Mouse (Mus musculus) frontal cortex, postnatal 10 days (tissue): ENCODE results near the gene Tatdn2.
"Not testable (repeated sequence)": the region's sequence is repeated elsewhere in the genome, so short reads cannot be mapped to it uniquely, and the experiment has no call there.

Source experiments
- DNase-seq, 2 experiments: peaks; one replicate each; pipeline ENCODE4 v3.0.0; 2022; ENCODE audit warnings: low spot score in 2 of 2, mixed read lengths in 1 of 2

Tatdn2 gene

DNA sequence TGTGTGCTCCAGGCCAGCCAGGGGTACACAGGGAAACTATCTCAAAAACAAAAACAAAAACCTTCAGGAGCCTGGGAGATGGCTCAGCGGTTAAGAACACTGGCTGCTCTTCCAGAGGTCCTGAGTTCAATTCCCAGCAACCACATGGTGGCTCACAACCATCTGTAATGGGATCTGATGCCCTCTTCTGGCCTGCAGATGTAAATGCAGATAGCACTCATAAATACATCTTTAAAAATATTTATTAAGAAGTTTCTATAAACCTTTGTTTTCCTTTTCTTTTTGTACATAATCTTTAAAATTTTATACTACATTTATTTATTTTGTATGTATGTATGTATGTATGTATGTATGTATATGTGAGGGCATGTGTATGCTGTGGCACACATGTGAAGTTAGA is 24.8 kb upstream of the Tatdn2 start:
- not testable (repeated sequence) for DNase-seq

DNA sequence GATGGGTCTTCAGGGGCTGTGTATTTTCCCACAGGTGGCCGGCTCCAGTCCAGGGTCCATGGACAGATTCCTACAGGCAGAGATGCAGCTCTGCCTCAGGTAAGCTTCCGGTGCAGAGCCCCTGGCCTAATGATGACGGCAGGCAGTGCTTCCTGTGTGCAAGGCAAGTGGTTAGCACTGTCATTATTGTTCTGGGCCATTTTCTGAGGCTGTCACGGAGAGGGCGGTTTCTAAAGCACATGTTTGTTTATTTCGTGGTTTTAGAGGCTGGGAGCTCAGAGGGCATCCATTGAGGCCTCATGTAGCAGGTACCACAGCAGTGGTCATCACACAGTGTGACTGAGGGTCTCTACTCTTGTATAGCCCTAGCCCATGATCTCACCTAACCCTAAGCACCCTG is 23.9 kb upstream of the Tatdn2 start:
- no peak for DNase-seq

DNA sequence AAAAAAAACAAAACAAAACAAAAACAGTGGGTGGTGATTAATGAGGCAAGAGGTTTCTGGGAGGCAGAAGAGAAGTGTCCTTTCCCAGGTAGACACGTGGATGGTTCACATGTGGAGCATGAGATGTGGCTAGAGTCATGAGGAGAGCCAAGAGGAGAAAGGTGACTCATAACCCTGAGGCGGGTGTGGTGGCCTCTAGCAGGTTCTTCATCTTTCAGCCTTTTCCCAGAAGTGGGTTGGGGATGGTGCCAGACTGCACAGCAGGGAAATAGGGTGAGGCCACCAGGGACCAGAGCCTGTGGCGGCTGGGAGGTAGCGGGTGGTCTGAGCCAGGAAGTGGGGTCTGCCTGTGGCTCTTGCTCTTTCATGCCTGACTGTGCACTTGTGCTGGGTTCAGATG is 21.6 kb upstream of the Tatdn2 start:
- no peak for DNase-seq

DNA sequence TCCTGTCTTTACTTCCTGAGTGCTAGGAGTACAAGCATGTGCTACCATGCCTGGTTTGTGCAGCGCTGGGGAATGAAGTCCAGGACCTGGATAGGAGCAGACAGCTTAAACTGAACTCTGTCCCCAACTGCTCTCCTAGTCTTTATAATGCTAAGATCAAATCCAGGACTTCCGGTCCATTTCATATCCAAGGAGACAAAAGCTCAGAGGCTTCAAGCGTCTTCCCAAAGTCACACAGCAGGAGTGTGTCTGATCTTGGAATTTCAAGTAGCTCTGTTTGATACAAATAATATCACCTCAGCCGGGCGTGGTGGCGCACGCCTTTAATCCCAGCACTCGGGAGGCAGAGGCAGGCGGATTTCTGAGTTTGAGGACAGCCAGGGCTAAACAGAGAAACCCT is 20.9 kb upstream of the Tatdn2 start:
- no peak for DNase-seq

DNA sequence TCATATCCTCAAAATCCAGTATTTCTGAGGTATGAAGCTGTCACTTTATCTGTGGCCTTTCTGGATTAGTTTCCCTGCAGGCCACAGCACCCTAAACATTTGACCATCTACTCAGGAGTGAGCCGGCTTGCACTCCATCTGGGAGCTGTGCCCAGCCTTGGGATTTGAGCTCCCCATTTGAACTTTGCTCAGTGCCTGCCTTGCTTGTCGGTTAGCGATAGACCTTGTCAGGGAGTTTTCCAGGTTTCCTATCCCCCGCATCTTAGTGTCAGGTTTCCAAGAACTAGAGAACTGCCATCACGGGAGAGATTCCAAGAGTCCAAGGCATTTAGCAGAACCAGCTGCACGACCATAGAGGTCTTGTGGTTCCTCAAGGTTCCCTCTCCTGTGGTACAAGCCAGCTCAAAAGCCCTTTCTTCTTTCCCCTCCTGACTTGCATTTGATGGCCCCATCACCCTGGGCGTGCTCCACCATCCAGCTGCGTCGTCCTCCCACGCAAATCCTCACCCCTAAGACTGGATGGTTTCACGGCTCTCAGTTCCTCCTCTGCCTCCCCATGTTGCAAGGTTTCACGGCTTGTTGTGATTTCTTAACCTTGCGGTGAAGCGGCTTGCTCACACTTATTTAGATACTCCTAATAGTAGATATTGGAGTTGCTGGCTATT is 19.6 kb upstream of the Tatdn2 start:
- no peak for DNase-seq

DNA sequence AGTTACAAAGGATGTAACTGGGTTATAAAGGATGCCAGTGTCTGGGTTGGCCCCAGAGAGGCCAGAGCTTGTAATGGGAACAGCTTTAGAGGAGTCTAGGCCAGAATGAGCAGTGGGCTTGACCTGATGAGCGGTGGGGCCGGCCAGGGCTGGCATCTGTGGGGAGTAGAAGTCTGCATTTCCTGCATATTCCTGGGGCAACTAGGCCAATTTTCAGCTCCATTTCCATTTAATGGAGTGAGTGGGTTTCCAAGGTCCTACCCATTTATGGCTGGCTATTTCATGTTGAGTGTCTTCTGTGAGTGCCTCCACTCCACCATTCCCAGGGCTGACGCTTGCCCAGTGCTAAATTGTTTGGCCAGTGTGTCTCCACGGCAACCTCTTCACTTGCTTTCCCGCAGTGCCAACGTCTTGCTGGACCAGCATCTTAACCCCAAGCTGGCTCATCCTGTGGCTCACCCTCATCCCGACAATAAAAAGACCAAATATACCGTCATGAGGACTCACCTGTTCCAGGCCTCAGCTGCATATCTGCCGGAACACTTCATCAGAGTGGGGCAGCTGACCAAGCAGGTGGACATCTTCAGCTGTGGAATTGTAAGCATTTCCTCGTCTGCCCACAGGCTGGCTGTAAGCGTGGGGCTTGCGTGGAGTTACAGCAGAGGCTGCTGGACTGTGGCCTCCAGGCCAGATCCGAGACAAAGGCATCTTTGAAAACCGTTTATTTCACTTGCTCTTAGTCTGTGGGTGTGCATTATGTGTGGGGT is 18.4 kb upstream of the Tatdn2 start:
- DNase-seq, result peak in 1 of 2 experiments; percentile 38

DNA sequence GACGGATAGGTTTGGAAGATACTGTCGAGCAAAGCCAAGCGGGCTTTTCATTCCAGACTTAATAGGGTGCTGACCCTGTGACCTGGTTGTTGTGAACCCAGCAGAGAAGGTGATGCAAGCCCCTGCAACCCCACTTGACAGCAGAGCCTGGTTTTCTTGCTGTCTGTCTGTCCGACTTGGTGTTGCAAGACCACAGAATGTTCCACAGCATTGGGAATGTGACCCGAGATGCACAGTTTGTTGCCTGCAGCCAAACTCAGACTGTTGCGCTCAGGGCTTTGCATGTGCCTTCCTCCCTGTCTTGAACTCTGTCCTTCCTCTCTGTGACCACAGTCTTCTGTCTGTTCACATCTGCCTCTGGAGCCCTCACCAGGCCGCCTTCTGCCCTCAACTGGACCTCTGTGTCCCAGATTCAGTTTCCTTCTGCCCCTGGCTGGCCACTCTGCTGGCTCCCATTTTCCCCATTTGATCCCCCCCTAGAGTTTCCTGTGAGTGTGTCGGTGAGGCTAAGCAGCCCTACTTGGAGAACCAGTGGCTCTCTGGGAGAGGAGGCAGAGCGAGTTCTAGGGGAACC is 16.8 kb upstream of the Tatdn2 start:
- no peak for DNase-seq

DNA sequence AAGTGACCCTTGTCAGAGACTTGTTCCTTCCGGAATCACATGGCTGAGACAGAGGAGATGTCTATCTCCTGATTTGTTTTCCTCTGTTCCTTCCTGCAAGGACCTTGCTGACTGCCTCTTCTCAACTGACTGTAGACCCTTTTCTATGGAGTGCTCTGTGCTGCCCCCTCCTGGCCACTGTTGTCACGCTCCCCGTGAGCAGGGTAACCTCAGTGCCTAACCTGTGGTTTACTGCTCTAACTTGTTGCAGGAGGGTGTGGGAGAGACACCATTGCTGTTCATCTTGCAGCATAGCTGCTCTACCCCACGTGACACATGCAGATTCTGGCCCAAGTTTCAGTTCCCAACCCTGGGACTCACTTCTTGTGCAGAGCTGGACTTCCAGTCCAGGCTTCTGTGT is 15.6 kb upstream of the Tatdn2 start:
- peak; percentile 62 to 68 for DNase-seq

DNA sequence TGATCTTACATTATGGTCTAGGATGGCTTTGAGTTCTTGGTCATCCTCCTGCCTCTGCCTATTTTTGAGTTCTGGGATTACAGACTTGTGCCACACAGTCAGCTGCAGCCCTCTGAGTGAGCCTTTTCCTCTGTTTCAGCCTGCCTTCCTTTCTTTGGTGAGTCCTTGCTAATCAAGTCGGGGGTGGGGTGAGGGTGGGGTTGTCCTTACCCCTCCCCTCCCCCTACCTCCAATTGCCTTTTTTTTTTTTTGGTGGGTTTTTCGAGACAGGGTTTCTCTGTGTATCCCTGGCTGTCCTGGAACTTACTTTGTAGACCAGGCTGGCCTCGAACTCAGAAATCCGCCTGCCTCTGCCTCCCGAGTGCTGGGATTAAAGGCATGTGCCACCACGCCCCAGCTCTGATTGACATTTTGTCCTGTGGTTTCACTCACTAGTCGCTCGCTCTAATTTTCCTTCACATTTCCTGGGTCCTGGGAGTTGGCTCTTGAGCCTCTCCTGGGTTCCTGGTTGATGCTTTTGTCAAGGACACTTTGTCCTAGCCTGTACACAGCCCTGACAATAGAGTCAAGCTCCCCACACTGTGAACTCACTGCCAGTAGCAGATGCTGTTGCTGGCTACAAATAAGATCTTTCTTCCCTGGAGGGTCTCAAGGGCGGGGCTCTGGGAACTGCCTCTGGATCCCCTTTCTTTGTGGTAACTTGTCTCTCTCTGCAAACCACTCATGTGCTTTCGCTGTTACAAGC is 13.6 kb upstream of the Tatdn2 start:
- DNase-seq, result no peak

DNA sequence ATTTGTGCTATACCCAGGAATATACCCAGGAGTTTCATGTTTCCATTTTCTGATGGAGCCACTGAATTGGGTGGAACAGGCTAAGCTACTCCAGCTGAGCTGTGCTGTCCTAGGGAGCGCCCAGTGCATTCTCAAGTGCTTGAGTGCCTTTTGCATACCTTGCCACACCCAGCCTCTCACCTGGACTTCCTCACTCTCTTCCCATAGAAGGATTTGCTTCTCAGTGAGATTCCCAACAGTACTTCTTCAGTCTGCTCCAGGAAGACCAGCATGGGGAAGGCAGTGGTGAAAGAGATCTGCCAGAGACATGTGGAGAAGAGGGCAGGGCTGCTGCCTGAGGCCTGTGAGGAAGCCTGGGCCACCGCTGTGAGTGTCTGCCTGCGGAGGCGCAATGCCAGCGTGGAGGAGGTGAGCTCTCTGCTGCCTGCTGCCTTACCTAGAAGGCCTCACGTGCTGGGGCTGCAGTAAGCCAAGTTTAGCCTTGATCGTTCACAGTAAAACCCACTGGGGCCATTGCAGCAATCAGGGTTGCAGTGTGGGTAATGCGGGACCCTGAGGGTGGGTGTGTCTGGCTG is 10.2 kb upstream of the Tatdn2 start:
- DNase-seq, result no peak

DNA sequence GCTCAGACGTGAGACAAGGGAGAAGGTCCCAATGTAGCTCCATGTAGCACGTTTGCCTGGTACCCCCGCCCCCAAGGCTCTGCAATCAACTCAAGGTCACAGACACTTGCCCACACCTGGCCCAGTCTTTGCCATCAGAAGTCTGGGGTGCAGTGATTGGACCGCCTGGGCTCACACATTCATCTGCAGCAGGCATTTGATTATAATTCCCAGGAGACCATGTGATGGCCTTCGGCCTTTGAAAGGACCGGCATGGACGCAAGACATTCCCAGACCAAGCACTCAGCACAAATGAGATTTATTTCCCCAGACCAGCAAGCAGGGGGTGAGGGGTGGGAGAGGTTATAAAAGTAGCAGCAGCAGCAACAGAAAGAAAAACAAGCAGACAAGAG is 6.8 kb upstream of the Tatdn2 start:
- DNase-seq, result no peak

DNA sequence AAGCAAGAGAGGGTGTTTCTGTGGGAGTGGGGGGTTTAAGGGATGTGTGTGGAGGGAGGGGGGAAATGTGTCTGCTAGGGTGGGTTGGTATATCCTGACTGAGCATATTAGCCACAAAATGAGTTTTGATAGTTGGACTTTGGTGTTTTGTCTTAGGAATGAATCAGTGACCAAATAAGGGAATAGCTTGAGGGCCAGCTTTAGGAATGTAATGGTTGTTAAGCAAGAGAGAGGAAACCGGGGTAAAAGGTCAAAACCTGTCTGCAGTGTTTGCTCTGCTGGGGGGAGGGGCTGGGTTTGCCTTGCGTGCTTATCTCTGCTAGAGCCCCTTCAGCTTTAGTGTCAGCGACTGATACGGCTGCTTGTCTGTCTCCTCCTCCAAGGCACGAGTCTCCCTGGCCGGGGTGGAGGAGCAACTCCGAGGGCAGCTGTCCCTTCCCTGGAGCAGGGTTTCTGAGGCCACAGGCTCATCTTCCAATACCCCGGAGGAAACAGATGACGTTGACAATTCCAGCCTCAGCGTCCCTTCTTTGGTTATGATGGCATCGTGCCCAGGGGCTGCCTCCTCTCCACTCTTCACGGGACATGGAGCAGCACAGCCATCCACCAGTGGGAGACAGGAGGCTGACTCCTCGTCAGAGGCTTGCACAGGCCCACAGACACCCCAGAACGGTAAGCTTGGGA is 6.3 kb upstream of the Tatdn2 start:
- DNase-seq, result no peak

DNA sequence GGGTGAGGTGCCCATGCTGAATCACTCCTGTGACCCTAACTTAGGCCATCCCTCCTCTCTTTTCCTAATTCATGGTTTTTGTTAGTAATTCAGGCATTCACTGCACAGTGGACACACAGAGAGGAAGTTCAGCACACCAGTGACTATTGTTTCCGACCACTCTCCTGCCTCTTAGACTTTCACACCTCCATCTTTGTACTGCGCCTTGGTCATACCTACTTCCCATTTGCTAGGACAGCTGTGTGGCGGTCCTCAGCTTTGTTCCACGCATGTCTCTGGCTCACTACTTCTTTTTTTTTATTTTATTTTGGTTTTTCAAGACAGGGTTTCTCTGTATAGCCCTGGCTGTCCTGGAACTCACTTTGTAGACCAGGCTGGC is 5.8 kb upstream of the Tatdn2 start:
- no peak for DNase-seq

DNA sequence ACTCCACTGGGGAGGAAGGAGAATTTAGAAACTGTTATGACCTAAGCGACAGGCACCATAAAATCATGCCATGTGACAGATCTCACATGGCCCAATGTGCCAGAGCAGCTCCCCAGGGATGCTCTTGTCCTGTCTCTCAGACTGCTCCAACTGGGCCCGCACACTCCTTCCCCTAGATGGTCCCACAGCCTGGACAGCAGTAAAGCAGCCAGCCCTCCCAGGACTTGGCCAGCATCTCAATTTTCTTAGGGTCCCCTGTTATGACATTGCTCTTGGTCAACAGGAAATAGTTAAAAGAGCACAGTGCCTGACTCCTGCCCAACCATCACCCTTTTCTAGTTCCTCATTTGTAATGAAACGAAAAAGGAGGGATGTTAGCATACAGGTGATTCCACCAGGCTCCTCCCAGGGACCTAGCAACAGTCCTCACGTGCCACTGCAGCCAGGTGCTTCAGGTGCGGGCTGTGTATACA is 4.2 kb upstream of the Tatdn2 start:
- no peak for DNase-seq

DNA sequence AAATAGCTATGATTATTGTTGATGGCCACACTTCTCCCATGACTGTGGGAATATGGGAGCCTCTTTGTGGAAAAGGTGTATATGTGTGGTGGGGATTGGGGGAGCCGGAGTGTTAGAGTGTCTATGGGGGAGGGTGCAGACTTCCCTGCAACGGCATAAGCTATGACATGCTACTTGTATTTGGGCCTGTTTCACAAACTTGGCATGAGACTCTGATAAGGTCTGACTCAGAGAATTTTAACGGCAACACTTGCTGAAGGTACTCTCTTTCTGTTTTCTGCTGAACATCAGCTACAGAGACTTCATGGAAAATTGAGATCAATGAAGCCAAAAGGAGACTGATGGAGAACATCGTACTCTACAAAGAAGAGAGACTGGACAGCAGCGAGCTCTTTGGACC is 3.5 kb upstream of the Tatdn2 start:
- DNase-seq, result no peak

DNA sequence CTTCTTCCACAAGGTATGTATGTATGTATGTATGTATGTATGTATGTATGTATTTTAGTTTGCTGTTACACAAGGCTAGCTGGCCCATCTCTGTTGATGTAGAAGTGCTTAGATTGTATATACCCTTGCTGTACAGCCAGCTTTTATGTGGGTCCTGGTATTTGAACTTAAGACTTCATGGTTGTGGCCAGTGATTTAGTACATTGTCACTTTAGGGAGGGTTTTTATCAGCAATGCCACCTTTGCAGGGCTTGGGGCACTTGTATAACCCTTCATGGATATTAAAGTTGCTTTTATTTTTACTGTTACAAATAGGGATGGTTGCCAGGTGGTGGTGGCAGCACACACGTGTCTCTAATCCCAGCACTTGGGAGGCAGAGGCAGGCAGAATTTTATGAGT is 1.6 kb upstream of the Tatdn2 start:
- DNase-seq, result no peak

DNA sequence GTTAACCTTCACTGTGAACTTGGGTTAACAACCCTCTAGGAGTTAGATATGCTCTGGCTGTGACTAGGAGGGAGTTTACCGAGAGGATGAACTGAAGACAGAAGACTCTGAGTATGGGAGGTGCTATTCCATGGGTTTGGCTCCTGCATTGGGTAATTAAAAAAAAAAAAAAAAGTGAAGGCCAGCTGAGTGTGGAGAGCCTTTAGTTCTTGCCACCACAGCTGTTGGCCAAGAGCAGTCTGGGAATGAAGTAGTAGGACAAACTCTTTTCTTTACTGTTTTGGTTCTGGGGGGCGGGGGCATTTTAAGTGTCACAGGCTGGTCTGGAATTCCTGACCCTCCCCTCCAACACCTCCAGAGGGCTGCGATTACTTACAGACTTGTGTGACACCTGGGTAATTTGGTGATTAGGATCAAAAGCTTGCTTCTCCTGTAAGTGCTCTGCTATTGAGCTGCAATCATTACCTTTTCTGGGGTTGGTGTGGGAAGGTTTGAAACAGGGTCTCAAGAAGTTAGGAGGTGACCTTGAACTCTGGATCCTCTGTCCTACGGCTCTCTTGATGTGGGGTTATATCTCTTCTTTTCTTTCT is 989 bp upstream of the Tatdn2 start:
- no peak for DNase-seq

DNA sequence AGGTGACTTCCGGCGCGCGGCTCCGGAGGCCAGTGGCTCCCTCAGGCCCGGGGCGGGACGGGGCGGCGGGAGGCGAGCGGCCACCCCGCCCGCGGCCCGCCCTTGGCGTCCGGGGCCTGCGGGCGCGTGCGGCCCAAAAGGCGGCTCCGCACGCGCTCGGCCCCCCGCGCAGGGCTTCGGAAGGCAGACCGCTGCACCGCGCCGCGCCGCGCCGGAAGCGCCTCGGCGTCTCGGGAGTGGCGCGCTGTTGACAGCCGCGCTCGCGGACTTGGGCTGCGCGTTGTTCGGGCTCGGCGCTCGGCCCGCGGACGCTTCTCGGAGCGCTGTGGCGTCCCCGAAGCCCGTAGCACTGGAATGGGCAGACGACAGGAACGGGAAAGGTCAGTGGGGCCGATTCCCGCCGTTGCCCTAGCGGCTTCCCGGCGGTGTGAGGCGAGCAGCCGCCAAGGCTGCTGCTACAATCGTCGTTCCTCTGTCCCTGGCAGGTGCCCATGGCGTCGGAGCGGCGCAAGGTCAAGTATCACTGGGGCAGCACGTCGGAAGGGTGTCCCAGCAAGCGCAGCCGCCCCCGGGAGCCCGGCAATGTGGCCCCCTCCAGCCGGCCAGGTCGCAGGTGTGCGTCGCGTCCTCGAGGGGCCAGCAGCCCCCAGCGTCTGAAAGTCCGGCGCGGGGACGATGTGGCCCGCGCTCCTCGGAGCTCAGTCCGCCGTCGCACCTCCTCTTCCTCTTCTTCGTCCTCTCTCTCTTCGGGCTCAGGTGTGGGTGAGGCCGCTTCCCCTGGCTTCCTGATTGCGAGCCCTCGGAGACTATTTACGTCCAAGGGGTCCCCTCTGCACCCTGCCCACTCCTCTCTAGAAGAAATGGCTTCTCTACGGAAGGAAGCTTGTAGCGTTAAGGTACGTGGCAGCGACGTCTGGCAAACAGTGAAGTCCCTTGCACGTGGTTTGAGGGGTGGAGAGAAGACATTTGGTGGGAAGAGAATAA is 664 bp downstream of the Tatdn2 start:
- DNase-seq, result peak in 1 of 2 experiments; percentile 40

DNA sequence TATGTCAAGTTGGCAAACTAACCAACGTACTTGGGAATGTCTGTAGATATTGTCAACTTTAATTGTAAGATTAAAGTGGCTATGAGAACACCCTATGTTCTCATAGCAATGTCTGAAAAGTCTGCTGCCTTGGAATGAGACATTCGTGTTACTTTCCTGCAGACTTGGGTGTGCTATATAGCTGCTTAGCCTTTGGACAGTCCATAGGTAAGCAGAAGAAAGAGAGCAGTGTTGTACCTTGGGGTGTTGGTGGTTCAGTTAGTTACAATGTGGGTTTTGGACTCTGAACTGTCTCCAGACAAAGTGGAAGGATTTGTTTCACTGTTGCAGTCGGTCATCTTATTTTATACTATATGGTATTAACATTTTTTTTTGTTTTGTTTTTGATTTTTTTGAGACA is 15.9 kb downstream of the Tatdn2 start:
- DNase-seq, result no peak

DNA sequence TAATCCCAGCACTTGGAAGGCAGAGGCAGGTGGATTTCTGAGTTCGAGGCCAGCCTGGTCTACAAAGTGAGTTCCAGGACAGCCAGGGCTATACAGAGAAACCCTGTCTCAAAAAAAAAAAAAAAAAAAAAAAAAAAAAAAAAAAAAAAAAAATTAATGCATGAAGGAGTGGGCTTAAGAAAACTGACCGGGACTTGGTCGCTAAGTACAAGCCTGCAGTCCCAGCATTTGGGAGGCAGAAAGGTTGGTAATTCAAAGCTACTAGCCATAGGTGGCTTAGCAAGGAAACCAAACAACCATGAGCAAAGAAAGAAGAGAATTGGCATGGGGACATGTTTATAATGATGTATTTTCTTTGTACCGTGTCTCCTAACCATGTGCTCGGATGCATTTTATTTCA is 16.5 kb downstream of the Tatdn2 start:
- DNase-seq, result not testable (repeated sequence)
